Mouse (Mus musculus): Measurements from ENCODE around the gene Treml2.
"Not testable (repeated sequence)": the region's sequence is repeated elsewhere in the genome, so short reads cannot be mapped to it uniquely, and the experiment has no call there.

Gene Treml2

DNA sequence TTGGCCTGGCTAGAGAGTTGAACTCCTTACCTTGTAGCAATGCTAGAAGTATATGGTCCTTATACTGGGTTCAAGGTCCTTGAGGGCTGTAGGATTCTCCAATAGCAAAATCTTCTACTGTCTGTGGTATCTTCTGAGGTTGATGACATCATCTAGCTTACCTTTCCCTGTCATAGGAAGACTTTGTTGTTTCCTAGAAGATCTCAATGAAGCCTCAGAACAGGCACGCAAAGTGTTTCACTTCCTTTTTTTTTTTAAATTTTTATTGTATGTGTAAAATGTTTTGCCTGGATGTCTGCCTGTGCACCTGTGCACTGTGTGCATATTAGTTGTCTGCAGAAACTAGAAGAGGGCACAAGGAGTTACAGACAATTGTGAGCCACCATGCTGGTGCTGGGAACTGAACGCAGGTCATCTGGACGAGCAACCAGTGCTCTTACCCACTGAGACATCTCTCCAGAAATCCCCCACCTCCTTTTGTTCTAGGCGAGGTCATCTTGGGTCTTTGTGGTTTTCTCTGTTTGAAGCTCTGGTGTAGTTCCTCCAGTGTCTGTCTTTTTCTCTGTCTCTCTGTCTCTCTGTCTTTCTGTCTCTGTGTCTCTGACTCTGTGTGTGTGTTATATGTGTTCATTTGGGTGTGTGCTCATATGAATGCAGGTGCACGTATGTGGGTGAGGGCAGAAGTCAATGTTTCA is 5.7 kb upstream of the Treml2 start:
- no peak for DNase-seq (ENCODE audit: low spot score in 2 of 2)

DNA sequence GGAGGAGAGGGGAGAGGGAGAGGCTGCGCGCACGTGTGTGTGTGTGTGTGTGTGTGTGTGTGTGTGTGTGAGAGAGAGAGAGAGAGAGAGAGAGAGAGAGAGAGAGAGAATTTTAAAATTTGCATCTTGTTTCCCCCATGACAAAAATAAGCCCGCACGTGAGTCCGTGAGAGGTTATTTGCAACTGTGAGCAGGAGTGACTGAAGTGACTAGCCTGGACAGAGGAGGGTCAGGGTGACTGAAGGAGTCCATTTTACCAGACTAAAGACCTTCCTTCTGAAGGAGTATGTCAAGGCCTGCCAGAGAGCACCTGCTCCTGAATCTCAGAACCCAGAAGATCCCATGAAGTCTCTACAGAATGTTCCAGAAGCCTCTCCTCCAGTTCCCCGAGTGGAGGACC is 458 bp downstream of the Treml2 start:
- DNase-seq (ENCODE audit: low spot score in 2 of 2) = no peak

- no peak for DNase-seq (ENCODE audit: low spot score in 2 of 2)
These were observed 901 bp downstream of the Treml2 start for GRCm38 (mm10) chr17:48300199-48300598.

- DNase-seq (ENCODE audit: low spot score in 2 of 2) = no peak
These were observed 1.6 kb downstream of the Treml2 start for GRCm38 (mm10) chr17:48300861-48301260.

DNA sequence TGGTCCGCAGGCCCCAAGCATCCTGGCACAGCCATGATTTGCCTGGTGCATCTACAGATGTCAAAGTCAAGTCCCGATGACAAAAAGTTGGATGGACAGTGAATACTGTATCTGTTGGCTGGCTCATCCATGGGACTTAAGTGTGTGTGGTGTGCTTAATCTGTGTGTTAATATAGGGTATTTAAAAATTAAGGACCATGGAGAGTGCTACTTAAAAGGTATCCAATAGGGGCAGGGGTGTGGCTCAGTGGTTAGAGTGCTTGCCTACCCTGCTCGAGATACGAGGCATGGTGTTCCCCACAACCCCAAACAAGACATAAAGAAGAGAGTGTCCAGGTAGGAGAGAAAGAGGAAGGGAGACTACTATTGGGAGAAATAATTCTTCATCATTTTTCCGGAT is 2.5 kb downstream of the Treml2 start:
- no peak for DNase-seq (ENCODE audit: low spot score in 2 of 2)

- no peak for DNase-seq (ENCODE audit: low spot score in 2 of 2)
These were observed 12.8 kb downstream of the Treml2 start for GRCm38 (mm10) chr17:48312124-48312523.

DNA sequence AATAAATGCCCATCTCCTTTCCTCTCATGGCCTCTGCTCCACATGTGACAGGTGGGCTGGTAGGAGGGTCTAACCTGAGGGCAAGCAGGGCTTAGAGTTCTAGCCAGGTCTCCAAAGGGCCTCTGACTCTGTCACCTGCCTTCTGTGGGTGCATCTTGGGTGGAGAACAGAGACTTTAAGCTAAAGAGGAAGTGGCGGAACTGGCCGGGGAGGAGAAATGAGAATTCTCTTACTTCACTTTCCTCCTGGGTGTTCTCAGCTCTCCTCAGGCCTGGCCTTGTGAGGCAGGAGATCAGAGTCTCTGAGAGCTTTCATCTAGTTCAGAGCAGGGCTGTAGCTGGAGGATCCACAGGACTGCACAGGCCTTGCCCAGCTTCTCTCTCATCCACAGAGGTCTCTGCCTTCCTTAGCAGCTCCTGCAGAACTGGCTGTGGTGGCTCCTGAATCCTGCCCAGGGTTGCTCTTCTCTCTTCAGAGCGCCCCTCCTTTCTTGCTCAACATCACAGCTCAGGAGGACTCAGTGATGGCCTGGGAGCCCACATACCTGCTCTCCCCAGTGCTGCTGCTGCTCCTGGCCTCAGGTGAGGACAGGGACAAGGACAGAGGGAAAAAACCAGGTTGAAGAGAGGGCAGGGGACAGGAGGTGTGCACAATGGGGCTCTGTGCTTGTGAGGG is 16.7 kb downstream of the Treml2 start, which contains the start of gene B430306N03Rik:
Gene B430306N03Rik (plus strand): TSS at position 237 of the 675 bp plus-strand sequence.
- not testable (repeated sequence) for DNase-seq (ENCODE audit: low spot score in 2 of 2)

DNA sequence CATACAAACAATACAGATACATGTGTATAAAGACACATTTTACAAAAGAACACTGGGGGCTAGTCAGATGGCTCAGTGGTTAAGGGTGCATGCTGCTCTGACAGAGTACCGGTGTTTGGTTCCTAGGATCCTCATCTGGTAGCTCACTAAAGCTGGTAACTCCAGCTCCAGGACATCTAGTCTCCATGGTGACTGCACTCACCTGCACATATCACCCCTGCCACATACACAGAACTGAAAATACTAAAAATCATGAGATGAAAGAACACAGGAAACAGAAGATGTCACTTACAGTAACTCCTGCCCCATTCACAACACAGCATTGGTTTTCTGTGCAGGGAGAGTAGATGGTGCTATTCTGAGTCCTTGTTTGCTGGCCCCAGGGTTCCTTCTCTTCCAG is 19.4 kb downstream of the Treml2 start:
- no peak for DNase-seq (ENCODE audit: low spot score in 2 of 2)

GRCm38 (mm10) chr17:48321279-48321678 is 22.0 kb downstream of the Treml2 start:
- DNase-seq (ENCODE audit: low spot score in 2 of 2) = no peak

DNA sequence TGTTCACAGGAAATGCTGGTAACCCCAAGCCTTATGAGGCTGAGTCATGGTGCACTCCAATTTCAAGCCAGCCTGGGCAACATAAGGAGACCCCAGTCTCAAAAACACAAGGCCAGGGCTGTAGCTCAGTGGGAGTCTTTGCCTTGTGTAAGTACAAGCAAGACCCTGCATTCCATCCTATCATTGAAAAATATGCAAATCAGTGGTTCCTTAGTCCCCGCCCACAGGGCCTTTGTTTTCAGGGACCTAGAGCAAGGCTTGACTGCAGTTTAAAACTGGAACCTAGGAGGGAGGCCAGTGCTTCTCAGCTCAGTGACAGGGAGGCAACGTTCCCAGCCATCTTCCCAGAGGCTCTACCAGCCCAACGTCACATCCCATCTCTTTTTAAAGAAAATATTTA is 23.9 kb downstream of the Treml2 start:
- no peak for DNase-seq (ENCODE audit: low spot score in 2 of 2)

DNA sequence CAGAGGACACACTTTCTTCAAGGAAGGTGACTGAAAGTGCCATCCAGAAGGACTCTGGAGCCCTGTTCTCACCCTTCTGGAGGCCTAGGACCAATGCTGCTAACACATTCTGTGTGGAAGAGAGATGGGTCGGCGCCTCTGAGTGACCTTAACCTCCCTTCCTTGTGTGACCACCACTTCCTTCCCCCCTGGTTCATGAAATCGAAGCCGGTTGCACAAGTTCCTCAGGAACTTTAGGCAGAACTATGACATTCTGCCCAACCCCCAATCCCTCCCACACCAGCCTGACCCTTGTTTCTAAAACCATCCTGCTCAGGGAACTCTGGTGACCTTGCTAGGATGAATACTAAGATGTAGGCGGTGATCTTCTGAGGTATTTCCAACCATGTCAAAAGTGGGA is 25.0 kb downstream of the Treml2 start:
- no peak for DNase-seq (ENCODE audit: low spot score in 2 of 2)

DNA sequence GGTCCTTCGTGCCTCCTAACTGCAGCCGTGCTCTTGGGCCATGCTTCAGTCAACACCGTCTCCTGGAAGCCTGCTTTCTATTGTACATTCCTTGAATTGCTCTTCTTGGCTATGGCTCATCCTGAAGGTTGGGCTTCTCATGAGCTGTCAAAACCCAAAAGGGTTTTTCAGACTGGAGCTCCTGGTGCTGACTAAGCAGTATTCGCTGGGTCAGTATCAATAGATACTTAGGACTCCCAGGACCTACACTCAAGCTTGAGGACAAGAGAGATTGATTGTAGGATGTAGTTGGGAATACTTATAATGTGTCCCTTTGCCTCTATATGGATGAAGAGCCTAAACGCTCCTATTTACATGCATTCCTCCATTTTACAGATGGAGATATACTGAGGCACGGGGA is 25.8 kb downstream of the Treml2 start:
- DNase-seq (ENCODE audit: low spot score in 2 of 2) = no peak

GRCm38 (mm10) chr17:48325638-48326037 is 26.3 kb downstream of the Treml2 start:
- no peak for DNase-seq (ENCODE audit: low spot score in 2 of 2)

GRCm38 (mm10) chr17:48326656-48327055 is 27.4 kb downstream of the Treml2 start:
- DNase-seq (ENCODE audit: low spot score in 2 of 2) = peak; percentile 22 to 37

- DNase-seq (ENCODE audit: low spot score in 2 of 2) = no peak
These were observed 33.2 kb downstream of the Treml2 start for GRCm38 (mm10) chr17:48332524-48332923.

DNA sequence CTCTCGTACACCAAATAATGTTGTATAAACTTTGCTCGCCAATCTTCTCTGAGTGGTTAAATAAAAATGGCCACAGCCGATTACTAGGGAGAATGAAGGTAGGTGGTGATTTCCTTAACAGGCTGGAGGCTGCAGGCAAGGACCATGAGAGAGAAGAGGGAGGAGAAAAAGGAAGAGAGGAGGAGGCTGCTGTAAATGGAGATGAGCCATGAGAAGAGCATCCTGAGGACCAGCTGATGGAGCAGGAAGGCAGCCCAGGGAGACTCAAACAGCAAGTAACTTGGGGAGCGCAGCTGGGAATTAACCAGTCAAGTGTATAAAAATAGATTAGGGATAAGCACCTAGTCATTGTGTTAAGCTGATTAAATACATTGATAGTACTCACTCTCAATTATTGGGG is 34.9 kb downstream of the Treml2 start:
- DNase-seq (ENCODE audit: low spot score in 2 of 2) = no peak

DNA sequence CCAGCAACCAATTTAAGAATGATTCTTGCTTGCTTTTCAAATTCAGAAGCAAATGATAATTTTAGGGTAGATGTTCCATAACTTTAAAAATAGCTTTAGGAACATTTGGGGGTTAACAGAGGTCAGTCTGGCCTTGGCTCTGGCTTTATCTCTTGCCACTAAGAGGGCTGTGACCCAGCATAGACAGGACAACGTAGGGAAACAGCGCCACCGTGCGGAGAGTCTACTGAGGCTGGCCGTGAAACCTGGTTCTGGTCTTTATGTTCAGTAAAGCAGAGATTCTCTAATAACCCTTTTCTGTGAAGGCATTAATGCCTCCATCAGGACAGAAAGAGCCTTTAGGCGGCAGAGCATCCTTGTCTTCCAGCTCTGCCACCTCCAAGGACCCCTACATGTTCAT is 37.6 kb downstream of the Treml2 start:
- DNase-seq (ENCODE audit: low spot score in 2 of 2) = peak; percentile 84 to 87

GRCm38 (mm10) chr17:48340267-48340666 is 41.0 kb downstream of the Treml2 start:
- DNase-seq (ENCODE audit: low spot score in 2 of 2) = no peak

GRCm38 (mm10) chr17:48341947-48342346 is 42.6 kb downstream of the Treml2 start:
- no peak for DNase-seq (ENCODE audit: low spot score in 2 of 2)

DNA sequence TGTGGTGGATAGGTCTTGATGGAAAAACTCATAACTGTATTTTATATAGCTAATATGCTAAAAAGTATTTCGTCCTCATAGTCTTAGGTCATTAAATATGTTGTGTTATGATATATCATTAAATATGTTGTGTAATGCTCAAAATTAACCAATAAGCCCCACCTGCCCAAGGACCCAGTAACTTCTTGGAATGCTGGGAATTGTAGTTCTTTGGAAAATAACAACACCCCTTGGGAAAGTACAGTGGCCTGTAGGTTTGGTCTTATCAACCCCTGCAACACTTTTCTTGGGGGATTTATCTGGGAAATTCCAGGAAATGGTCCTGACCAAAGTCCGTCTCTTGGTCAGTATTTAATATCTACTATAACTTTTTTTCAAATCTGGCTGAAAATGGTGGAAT is 43.8 kb downstream of the Treml2 start:
- no peak for DNase-seq (ENCODE audit: low spot score in 2 of 2)

DNA sequence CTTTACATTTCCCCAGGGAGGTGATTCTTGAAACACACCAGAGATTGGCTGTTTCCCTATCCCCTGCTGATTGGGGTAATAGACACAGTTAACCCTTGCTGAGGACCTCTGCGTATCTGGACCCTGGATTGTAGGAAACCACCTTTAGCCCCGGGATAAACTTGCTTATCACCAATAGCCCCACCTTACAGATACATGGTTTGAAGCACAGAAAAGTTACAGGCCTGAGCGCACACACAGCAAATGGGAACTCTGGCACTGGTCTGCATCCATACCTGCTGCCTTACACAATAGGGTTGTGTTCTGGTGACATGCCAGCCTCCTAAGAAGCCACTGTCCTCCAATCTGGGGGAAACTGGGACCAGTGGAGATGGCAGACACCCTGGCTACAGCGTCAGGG is 46.5 kb downstream of the Treml2 start:
- DNase-seq (ENCODE audit: low spot score in 2 of 2) = no peak

- no peak for DNase-seq (ENCODE audit: low spot score in 2 of 2)
These were observed 46.9 kb downstream of the Treml2 start, which contains the start of gene Trem2 for GRCm38 (mm10) chr17:48346231-48346630. TSS of gene Trem2 (plus strand) at chr17:48346401.

DNA sequence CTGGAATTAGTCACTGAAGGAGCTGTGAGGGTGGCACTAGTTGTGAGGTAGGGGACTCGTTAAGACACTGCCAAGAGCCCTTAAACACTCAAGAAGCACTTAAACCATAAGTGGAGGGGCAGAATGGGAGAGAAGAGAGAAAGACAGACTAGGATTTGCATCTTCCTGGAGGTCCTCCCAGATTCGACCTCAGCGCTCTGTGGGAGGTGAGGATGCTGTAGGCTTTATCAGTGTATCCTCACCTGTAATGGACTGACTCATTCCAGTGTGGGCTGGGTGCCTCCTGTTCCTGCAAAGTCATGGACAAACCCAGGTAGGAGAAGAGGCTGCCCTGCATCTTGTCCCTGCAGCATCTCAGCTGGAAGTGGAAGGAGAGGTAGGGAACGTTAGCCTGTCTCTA is 47.5 kb downstream of the Treml2 start:
- DNase-seq (ENCODE audit: low spot score in 2 of 2) = no peak

Measured in frontal cortex, postnatal 25 days (tissue).